Mouse (Mus musculus) kidney, embryonic 16.5 days (tissue): Measurements from ENCODE around the gene Nmb. TPM values are rescaled to one million over a fixed set of nuclear protein-coding genes. Genes with fewer than 3 reads are reported as not detected.

Experiments
- ATAC-seq: fragments of 200-750 bp; cut with Nextera tagmentation; 2 replicates; pipeline ENCODE4 v1.8.0; 2017; ENCODE audit warnings: moderate TSS enrichment; ENCODE audit not compliant: low FRiP score, low TSS enrichment
- H3K27ac ChIP-seq: fragments of 300-500 bp; sonication (generic); 2 replicates; pipeline ENCODE4 v1.5.1; 2014; ENCODE audit warnings: low read length
- H3K27me3 ChIP-seq: fragments of 300-500 bp; sonication (generic); 2 replicates; pipeline ENCODE4 v1.6.1; 2014; ENCODE audit warnings: low read length, control low read depth, mixed read lengths; ENCODE audit not compliant: insufficient read depth
- H3K36me3 ChIP-seq: fragments of 300-500 bp; sonication (generic); 2 replicates; pipeline ENCODE4 v1.6.1; 2014; ENCODE audit warnings: low read length, control low read depth, mixed read lengths; ENCODE audit not compliant: insufficient read depth
- H3K4me1 ChIP-seq: fragments of 300-500 bp; sonication (generic); 2 replicates; pipeline ENCODE4 v1.6.1; 2014; ENCODE audit warnings: low read length, control low read depth, mixed read lengths; ENCODE audit not compliant: insufficient read depth
- H3K4me2 ChIP-seq: fragments of 300-500 bp; sonication (generic); replicated peaks from 2 replicates; pipeline ENCODE4 v1.6.1; 2014; ENCODE audit warnings: low read depth, low read length
- H3K4me3 ChIP-seq: fragments of 300-500 bp; sonication (generic); 2 replicates; pipeline ENCODE4 v1.5.1; 2014; ENCODE audit warnings: mild to moderate bottlenecking, low read length
- H3K9ac ChIP-seq: fragments of 300-500 bp; sonication (generic); replicated peaks from 2 replicates; pipeline ENCODE4 v1.6.1; 2014; ENCODE audit warnings: low read length
- H3K9me3 ChIP-seq: fragments of 300-500 bp; sonication (generic); 2 replicates; pipeline ENCODE4 v1.6.1; 2016; ENCODE audit warnings: low read length, control low read depth
- WGBS: fragments of 180-500 bp; shearing (Covaris S2); extraction: QIAGEN DNeasy Blood & Tissue Kit; methylation state at CpG from one replicate; pipeline ENCODE4 v1.1.7; 2014; 5-methylcytosine and 5-hydroxymethylcytosine counted together
- polyA plus RNA-seq: library from polyadenylated mRNA; unstranded; fragments of >200 nt; fragmentation: Nextera tagmentation; extraction: Ambion mirVana; gene quantifications from 2 replicates; pipeline ENCODE4 v1.2.1, GENCODE M21; 2015

The Nmb gene
- polyA plus RNA-seq, 1 experiment from 2014 or later, result 9.0 TPM

DNA sequence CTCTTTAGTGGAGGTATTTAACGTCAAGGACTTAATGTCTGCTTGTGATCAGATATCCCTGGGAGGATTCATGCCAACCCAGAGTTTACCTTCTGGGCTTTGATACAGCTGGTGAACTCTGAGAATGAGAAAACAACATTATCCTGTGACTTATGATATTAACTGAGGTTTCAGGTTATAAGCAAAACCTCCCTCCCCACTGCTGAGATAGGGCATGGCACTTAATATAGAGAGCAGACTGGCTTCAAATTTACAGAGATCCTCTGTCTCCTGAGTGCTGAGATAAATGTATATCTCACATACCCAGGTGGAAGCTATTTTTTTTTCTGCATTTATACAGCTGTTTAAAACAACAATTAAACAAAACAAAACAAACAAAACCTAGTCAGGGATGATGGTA lies 27.9 kb upstream of the Nmb start:
- Histone ChIP-seq H3K27ac (no peak overlapping the region), H3K4me3 (no peak overlapping the region), H3K9me3 (no peaks in the 10 kb centered on the region), H3K27me3 (no peaks in the 10 kb centered on the region), H3K4me2 (no peak overlapping the region), H3K36me3 (peaks cover 25% of the 10 kb centered on the region; the same call in 1 of the 2 replicates), H3K4me1 (peaks cover 6% of the 10 kb centered on the region; the same call in 1 of the 2 replicates), H3K9ac (no peak overlapping the region)
- 57% methylated on average over 1 of the region's 1 CpGs for WGBS
- ATAC-seq, result no peak

DNA sequence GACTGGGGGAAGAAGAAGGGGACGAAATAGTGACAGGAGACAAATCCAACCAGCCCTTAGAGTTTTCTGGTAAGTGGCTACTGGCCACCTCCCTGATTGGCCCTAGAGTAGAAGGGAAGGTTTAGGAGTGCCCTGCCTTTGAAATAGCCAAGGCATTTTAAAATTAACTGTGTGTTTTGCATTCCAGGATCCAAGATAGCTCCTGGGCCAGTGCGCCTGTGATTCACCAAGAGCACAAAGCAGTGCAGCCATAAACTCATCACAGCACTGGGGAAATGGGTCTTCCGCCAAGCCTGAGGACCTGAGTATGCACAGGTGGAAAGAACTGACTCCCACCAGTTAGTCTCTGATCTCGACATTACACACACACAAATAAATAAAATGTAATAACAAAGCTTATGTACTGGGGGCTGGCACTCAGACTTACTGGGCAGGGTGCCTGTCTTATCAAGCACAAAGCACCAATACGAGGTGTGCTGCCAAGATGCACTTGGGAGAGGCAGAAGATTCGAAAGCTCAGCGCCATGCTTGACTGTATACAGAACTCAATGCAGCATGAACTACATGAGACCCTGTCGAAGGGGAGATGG lies 26.8 kb upstream of the Nmb start:
- no peak overlapping the region for H3K9ac ChIP-seq
- no peaks in the 10 kb centered on the region for H3K27me3 ChIP-seq
- H3K4me3 ChIP-seq, result no peak overlapping the region
- WGBS, result 81% methylated on average over 8 of the region's 8 CpGs
- H3K27ac ChIP-seq, result no peak overlapping the region
- H3K36me3 ChIP-seq, result peaks cover 32% of the 10 kb centered on the region; the same call in 1 of the 2 replicates
- no peaks in the 10 kb centered on the region for H3K9me3 ChIP-seq
- 0 out of 2 replicates have a peak, but pooled peaks cover 4% of the 10 kb centered on the region for H3K4me1 ChIP-seq
- no peak for ATAC-seq
- H3K4me2 ChIP-seq, result no peak overlapping the region

DNA sequence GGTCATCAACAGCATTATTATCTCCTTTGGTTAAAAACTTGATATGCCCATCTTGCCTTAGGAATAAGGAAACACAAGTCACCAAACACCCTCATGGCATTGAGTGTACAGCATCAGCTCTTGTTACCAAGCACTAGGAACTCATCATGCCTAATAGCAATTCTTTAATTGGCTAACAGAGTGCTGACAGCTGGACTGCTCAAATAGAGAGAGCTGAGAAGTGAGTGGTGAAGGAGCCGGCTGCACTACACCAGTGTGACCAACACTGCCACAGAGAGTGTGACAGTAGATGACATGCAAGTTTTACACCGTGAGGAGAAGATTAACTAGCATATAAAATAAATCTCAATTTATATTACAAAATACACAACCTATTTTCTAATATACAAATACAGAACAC lies 18.3 kb upstream of the Nmb start:
- 84% methylated on average over 2 of the region's 2 CpGs for WGBS
- Histone ChIP-seq H3K9me3 (no peaks in the 10 kb centered on the region), H3K27ac (no peak overlapping the region)

DNA sequence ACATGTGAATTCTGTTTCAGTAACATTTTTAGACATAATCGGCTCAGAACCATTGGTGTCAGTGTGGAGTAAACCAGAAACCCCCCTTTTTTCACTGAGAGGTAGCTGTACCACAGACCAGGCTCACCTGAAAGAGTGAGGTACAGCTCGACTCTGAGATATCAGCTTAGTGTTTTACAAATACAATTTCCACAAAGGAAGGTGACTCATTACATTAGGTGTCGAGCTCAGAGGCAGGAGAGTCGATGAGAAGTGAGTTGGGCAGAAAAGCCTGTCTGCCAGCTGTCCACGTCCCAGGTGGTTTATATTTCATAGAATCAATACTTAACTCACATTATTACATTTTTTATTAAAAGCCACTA lies 14.8 kb upstream of the Nmb start:
- H3K4me2 ChIP-seq, result no peak overlapping the region
- no peak overlapping the region for H3K4me3 ChIP-seq
- no peaks in the 10 kb centered on the region for H3K4me1 ChIP-seq
- H3K27me3 ChIP-seq, result no peaks in the 10 kb centered on the region
- H3K9me3 ChIP-seq, result no peaks in the 10 kb centered on the region
- ATAC-seq, result no peak
- WGBS, result 87% methylated on average over 5 of the region's 5 CpGs
- no peak overlapping the region for H3K27ac ChIP-seq
- H3K9ac ChIP-seq, result no peak overlapping the region
- peaks cover 34% of the 10 kb centered on the region for H3K36me3 ChIP-seq

More for the DNA sequence above, 18.3 kb upstream of the Nmb start:
- Histone ChIP-seq H3K4me2 (no peak overlapping the region), H3K27me3 (no peaks in the 10 kb centered on the region), H3K4me3 (no peak overlapping the region), H3K9ac (no peak overlapping the region), H3K4me1 (no peaks in the 10 kb centered on the region), H3K36me3 (peaks cover 31% of the 10 kb centered on the region; the same call in 1 of the 2 replicates)
- ATAC-seq, result no peak

DNA sequence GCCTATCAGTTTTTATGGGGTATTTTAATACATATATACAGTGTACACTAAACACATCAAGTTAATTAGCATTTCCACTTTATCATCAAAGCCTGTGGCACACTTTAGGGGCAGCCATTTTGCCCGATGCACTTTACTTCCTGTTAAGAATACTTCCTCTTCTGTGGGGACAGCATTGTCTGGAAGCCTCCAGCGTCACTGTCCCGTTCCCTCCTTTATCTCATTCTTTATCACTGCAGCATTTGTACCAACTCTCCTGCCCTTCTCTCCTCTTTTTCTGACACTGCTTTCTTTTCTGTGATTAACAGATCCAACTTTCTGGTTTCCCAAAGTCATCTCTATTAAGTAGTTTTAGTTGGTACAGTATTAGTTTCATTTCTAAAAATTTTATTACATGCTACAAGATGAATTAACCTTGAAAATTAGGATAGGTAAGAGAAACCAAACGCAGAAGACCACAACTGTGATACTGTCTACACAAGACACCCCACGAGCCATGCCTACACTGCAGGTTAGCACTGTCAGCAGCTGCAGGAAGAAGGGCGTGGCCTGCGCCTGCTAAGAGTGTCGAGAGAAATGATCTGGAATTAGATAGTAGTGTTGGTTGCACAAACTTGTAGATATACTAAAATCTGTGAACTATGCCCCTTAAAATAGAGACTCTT lies 14.2 kb upstream of the Nmb start:
- no peaks in the 10 kb centered on the region for H3K9me3 ChIP-seq
- no peak overlapping the region for H3K4me3 ChIP-seq
- ATAC-seq, result no peak
- no peak overlapping the region for H3K4me2 ChIP-seq
- H3K36me3 ChIP-seq, result peaks cover 35% of the 10 kb centered on the region
- H3K27ac ChIP-seq, result no peak overlapping the region
- H3K9ac ChIP-seq, result no peak overlapping the region
- 77% methylated on average over 8 of the region's 8 CpGs for whole genome bisulfite sequencing
- no peaks in the 10 kb centered on the region for H3K4me1 ChIP-seq
- no peaks in the 10 kb centered on the region for H3K27me3 ChIP-seq

DNA sequence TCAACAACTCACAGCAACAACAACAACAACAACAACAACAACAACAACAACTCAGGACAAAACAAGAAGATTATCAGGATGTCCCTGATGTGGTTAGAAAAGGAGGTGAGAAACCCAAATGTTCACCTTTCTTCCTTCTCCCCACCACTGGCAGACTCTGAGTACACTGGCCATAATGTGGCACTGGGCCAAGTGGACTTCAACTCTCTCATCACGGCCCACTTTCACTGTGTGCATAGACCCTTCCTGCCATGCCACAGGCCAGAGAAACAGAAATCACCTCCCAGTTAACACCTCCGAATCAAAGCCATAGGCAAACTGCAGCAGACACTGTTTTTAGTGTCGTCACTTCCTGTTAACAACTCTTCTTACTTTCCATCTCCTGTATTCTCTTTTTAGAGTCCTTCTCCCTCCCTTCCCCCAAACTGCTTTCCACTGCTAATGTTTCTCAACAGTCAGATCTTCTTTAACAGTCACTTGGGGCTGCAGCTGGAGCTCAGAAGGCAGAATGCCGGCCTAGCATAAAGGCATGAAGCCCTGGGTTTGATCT lies 13.1 kb upstream of the Nmb start:
- no peak overlapping the region for H3K4me2 ChIP-seq
- no peaks in the 10 kb centered on the region for H3K4me1 ChIP-seq
- no peak overlapping the region for H3K27ac ChIP-seq
- 65% methylated on average over 4 of the region's 4 CpGs for WGBS
- no peaks in the 10 kb centered on the region for H3K9me3 ChIP-seq
- no peak overlapping the region for H3K9ac ChIP-seq
- H3K36me3 ChIP-seq, result peaks cover 41% of the 10 kb centered on the region
- H3K27me3 ChIP-seq, result no peaks in the 10 kb centered on the region
- H3K4me3 ChIP-seq, result no peak overlapping the region
- no peak for ATAC-seq

DNA sequence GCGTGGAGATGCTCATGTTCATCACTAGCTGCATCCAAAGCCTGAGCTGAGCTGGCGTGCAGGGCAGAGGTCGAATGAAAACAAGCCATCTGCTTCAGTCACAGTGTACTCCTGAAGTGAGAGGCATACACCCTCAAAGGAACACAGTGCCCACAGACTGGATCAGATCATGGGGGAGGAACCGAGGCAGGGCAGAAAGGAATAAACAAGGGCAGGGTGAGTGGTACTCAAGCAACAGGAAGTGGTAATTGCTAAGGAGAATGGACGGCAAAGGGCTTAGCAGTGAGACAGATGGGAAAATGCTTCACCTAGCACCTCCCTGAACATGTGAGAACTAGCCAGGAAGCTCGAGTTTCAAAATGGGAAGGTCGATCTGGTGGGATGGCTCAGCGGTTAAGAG lies 7.6 kb upstream of the Nmb start:
- 73% methylated on average over 8 of the region's 8 CpGs for WGBS
- Histone ChIP-seq H3K4me2 (no peak overlapping the region), H3K4me3 (no peak overlapping the region), H3K9me3 (no peaks in the 10 kb centered on the region), H3K4me1 (no peaks in the 10 kb centered on the region), H3K27me3 (no peaks in the 10 kb centered on the region), H3K9ac (no peak overlapping the region), H3K27ac (no peak overlapping the region), H3K36me3 (peaks cover 37% of the 10 kb centered on the region)
- ATAC-seq, result no peak

DNA sequence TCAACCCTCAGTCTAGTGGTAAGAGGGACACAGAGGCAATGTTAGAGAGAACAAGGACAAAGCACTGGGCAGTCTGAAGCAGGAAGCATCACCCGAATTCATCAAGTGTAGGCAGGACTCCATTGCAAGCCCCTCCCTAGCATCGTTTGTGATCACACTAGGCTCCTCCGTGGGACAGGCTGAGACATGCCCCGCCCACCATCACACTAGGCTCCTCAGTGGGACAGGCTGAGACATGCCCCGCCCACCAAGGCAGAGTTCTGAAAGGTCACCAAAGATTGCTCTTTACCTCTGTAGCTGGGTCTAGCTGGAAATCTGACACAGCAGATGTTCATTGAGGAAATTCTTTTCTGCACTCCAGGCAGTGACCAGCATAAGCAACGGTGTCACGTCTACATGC lies 6.2 kb upstream of the Nmb start:
- peaks cover 29% of the 10 kb centered on the region for H3K36me3 ChIP-seq
- 77% methylated on average over 7 of the region's 7 CpGs for WGBS
- H3K4me1 ChIP-seq, result no peaks in the 10 kb centered on the region
- H3K4me3 ChIP-seq, result no peak overlapping the region
- H3K9ac ChIP-seq, result no peak overlapping the region
- no peak for ATAC-seq
- H3K27ac ChIP-seq, result no peak overlapping the region
- H3K4me2 ChIP-seq, result no peak overlapping the region
- H3K9me3 ChIP-seq, result no peaks in the 10 kb centered on the region
- H3K27me3 ChIP-seq, result no peaks in the 10 kb centered on the region

DNA sequence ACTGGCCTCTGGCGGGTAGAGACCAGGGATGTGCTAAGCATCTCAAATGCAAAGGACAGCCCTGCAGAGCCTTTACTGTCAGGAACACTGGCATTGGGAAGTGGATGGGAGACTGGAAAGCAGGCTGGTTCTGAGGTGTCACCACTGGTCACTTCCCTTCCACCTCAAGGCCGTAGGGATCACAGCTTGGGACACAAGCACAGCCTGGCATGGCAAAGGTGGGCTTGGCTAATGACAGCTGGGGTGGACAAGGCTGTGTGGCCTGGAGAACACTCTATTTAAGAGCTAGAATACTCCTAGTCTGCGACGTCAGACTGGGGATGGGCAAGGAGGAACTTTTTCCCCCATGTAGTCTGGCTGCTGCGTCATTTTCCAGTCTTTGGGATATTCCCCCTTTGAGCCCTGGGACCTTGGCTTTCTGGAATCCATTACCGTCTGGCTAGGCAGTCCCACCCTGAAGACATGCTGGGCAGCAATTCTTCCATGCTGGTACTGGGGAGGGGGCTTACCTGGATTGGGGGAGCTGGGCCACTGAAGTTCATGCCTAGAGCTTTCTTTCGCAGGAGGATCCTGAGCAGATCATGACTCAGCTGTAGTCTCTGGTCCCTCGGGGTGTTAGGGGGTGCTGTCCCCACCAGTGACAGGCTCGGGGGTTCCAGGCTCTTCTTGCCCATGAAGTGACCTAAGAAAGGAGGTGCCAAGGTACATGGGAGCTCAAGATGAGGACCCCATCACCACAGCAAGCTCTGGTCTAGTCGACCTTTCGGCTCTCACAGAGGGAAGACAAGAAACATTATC lies 1.1 kb downstream of the Nmb start:
- ATAC-seq, result no peak
- 0 out of 2 replicates have a peak, but pooled peaks cover 2% of the 10 kb centered on the region for H3K36me3 ChIP-seq
- H3K27ac ChIP-seq, result no peak overlapping the region
- peak overlapping the region; percentile 51; the same call in 1 of the 2 replicates for H3K4me3 ChIP-seq
- H3K9me3 ChIP-seq, result no peaks in the 10 kb centered on the region
- no peak overlapping the region for H3K9ac ChIP-seq
- peaks cover 19% of the 10 kb centered on the region for H3K4me1 ChIP-seq
- no peaks in the 10 kb centered on the region for H3K27me3 ChIP-seq
- no peak overlapping the region; the same call in 1 of the 2 replicates for H3K4me2 ChIP-seq
- 90% methylated on average over 11 of the region's 11 CpGs for WGBS
